Mouse (Mus musculus) cerebral cortex, adult 2 months (tissue): ENCODE measurements around the gene Mrln.

Experiments used
- WGBS: fragments of 180-500 bp; shearing (Covaris S2); methylation state at CpG from one replicate; pipeline ENCODE4 v1.1.7; 2018; 5-methylcytosine and 5-hydroxymethylcytosine counted together

Mrln gene

DNA sequence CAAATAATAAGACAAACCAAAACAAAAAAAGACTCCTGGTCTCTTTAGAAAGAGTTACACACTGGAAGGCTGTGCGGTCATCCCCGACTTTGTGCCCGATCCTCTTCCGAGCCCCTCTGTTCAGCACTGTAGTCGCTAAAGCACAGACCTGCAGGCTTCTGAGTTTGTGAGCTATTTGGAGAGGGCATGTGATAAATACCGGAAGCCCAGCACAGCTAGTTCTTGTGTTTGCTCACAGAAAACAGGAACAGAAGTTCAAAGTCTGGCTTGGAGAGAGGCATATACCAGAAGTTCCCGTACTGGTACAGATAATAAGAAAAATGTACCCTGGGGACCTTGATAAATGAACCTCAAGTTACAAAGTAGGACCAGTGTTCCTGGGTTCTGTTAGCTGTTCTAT lies 9.2 kb upstream of the Mrln start:
- WGBS: 74% methylated on average over 7 of the region's 7 CpGs

DNA sequence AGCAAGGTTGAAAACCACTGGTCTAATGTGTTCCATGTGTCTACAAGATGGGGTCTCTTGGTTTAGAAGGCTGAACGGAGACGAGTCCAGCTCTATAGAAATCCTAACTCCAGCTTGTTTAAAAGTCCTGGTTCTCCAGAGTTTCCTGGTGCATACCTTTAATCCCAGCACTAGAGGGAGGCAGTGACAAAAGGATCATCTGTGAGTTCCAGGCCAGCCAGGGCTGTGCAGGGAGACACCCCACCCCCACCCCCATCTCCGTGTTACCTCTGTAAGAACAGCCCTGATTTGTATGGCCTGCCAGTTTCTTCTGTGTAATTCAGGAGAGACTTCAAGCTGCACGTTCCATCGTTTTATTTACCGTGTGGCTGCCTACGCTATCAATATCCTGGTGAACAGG lies 8.7 kb upstream of the Mrln start:
- WGBS: 53% methylated on average over 7 of the region's 7 CpGs

DNA sequence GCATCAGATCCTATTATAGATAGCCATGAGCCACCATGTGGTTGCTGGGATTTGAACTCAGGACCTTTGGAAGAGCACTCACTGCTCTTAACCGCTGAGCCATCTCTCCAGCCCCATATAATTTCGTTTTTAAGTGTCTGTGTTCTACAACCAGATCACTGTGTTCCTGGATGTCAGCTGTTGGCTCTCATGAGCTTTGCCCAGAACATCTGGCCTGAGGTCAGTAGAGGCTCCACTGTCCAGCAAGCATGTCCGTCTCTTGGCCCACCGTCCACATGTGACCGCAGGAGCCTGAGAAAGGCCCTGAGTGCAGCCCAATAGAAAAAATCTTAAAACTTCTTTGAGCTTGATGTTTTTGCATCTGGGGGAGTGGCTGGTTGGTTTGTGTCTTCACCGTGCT lies 7.8 kb upstream of the Mrln start:
- 84% methylated on average over 6 of the region's 6 CpGs for WGBS

DNA sequence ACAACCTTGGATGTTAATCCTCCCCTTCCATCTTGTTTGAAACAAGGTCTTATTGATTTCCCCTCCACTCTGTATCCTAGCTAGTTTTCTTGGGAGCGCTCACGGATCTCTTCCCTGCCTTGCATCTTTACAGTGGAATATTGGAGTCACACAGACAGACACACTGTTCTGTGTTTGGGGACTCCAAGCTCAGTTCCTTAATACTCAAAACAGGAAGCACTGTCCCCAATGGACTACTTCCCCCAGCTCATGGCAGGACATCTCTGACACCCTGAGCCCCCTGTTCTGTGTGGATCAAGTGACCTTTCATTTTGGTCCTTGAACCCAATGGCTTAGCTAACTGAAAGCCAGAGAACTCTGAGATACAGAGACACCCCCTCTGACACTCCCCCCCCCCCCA lies 6.9 kb upstream of the Mrln start:
- WGBS: 66% methylated on average over 2 of the region's 2 CpGs

DNA sequence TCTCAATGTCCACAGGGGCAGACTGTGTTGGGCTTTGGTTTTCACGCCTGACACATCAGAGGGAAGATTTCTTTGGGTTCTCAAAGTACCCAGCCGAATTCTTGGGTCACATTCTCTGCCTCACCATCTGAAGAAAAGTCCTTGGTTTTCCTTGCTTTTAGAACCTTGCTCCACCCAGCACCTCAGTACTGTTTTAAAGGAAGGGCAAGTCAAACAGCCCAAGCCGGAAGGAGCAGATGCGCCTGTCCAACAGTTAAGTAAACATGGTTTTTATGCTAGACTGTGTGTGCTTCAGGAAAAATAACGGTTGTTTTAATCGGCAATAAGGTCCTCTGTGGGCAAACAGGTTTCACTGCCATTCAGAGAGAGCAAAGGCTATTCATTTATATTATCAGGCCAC lies 6.5 kb upstream of the Mrln start:
- 66% methylated on average over 6 of the region's 6 CpGs for WGBS

DNA sequence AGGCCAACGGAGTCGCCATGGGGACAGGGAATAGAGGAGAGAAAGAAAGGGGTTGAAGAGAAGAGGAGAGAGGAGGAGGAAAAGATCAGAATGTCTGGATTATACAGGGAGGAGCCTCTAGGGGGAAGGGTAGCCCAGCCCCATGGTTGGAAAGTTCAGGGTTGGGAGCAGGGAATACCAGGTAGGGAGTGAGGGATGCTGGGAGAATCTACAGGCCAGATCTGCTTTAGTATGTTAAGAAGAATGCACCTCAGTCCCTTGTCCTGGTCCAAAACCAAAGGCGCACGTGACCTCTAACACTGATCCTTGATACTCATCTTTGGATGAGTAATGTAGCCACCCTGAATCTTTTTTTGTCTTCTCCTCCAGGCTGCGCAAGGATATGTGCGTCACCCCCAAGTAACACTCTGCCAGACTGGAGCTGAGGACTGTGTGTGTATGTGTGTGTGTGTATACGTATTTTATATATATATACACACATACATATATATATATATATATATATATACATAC lies 5.5 kb upstream of the Mrln start:
- 77% methylated on average over 7 of the region's 7 CpGs for WGBS

DNA sequence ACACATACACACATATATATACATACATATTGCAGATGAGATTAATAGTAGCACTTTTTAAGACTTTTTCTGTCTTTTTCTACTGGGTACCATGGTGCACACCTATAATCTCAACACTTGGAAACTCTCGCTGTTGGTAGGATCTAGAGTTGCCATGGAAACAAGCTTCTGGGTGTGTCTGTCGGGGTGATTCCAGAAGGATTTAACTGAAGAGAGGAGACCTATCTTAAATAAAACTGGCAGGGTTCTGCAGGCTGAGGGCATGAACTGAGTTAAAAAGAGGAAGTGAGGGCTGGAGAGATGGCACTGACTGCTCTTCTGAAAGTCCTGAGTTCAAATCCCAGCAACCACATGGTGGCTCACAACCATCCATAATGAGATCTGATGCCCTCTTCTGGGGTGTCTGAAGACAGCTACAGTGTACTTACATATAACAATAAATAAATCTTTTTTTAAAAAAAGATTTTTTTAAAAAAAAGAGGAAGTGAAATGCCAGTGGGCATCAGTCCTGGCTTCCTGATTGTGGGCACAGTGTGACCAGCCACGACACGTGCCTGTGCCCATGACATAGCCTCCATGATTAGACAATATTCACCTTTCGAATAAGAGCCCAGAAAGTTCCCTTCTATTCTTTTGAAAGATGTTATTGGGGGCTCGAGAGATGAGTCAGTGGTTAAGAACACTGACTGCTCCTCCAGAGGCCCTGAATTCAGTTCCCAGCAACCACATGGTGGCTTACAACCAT lies 4.8 kb upstream of the Mrln start:
- WGBS: 75% methylated on average over 6 of the region's 6 CpGs

DNA sequence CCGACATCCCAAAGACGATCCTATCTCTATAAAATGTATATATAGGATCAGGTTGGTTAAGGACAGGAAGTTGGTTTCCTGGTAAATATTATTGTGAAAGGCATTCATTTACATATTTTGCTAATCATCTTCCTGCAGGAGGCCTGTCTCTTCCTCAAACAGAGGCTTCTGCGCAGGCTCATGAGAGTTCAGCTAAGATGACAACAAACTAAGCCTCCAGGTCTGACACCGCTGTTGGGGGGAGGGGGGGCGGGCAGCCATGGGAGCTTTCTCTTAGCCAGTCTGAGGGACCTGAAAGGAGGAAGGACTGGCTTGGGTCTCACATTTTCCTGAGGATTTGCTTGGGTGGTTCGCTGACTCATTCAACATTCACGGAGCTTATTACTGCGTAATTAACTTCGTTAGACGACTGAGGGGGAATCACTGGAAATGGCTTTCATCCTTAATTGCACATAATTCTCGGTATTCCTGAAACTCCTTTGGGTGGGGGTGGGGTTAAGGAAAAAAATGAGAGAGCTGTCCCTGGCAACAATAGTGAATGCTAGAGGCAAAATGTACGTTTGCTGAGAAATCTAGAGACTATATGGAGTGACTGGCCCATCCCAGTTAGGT lies 3.5 kb upstream of the Mrln start:
- WGBS: 28% methylated on average over 12 of the region's 12 CpGs

DNA sequence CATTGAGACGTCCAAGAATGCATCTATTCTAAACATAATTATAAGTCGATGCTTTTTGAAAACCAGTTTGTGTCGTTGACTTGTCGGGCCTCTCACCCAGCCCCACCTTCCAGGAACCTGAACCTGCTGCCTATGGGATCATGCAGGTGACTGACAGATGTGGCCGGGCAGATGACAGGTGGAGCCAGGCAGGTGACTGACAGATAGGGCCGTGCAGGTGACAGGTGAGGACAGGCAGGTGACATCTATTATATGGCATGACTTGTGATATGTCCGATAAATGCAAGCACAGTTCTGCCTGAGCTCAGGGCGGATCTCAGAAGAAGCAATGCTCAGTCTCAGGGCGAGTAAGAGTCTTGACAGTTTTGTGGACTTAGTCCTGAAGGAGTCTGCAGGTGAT lies 6.8 kb downstream of the Mrln start:
- 86% methylated on average over 9 of the region's 9 CpGs for WGBS

DNA sequence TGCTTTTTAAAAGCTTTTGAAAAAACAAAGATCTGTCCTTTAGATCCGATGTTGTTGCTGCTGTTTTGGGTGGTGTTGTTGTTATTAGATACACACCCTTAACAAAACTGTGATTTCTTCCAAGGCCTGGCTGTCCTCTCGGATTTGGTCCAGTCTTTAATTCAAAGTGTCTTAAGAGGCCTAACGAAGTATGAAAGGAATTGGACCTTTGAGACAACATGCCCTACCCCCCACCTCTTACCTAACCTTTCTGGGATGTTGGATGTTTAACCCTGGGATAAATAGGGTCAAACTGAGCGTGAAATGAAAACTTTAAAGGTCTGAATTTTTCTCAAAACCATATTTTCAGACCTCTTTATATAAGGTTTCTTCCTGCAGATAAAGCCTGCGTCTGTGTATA lies 16.5 kb downstream of the Mrln start:
- 82% methylated on average over 5 of the region's 5 CpGs for WGBS

DNA sequence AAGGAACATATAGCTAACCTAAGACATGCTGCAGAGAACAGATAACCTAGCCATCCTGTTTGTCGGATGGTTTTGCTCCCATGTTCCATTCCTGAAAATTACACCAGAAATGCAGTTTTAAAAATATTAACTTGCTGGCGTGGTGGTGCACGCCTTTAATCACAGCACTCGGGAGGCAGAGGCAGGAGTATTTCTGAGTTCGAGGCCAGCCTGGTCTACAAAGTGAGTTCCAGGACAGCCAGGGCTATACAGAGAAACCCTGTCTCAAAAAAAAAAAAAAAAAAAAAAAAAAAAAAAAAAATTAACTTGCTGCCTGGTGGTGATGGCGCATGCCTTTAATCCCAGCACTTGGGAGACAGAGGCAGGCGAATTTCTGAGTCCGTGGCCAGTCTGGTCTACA lies 17.8 kb downstream of the Mrln start:
- 97% methylated on average over 8 of the region's 8 CpGs for WGBS

DNA sequence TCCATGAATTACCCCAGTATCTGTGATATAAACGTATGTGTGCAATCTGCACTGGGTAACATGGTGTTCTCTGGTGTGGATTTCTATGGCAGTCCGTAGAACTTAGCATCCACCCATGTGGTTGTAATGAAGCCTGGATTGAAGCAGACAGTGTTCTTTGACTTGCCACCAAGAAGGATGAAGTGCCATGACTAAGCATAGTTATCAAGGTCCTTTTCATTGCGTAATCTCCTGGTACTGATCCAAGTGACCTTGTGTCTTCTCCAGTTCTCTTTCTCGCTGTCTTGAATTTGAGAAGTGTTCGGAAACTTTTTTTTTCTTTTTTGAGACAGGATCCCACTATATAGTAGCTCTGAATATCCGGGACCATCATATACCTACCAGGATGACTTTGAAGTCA lies 20.1 kb downstream of the Mrln start:
- 90% methylated on average over 6 of the region's 6 CpGs for WGBS

DNA sequence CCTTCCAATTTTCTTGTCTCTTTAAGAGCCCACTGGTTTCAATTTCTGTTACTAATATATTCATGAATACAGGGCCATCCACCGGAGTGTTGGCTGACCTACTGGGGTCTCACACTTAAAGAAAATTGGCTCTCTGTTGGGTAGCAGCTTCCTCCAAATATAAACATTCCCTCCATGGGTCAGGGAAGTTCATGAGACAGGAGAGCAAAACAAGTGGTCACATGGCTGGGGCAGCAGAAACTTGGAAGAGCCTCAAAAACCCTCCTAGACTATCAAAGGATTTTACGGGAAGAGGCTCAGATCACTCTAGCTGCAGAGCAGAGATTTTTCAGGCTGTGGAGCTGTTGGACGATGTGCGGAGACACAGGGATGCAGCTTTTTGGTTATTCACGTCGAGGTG lies 21.3 kb downstream of the Mrln start:
- 71% methylated on average over 6 of the region's 6 CpGs for WGBS

DNA sequence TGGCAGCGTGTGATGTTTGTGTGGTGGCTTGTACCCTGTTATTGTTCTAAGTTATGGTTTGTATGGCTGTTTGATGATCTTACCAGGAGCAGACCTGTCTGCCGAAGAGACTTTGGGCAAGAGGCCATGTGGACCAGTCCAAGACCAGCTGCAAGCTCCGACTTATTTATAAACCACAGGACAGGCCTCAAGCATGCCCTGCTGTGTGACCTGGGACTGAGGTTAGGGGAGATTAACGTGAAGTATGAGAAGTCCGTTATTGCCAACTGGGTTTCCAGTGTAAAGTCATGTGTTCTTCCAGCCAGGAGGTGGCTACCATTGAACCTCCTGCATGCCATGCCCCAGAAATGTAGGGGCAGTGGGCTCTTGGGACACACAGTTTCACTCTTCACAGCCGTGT lies 25.9 kb downstream of the Mrln start:
- 77% methylated on average over 6 of the region's 6 CpGs for WGBS

DNA sequence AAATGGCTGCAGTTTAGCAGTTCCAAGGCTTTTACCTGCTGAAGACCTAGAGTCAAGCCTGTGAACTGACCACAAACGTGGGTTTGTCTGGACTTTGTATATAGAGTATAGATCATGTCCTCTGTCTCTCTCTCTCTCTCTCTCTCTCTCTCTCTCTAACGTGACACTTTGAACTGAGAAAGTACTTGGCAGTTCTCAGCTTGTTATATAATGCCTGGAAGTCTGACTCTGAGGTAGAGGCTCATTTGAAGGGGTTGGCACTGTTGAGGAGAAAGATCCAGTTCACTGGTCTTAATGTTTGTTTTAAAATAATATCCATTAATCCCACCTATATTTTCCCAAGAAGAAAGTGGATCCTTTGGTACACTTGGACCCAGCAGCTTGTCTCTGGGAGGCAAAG lies 33.5 kb downstream of the Mrln start:
- 68% methylated on average over 2 of the region's 2 CpGs for WGBS

DNA sequence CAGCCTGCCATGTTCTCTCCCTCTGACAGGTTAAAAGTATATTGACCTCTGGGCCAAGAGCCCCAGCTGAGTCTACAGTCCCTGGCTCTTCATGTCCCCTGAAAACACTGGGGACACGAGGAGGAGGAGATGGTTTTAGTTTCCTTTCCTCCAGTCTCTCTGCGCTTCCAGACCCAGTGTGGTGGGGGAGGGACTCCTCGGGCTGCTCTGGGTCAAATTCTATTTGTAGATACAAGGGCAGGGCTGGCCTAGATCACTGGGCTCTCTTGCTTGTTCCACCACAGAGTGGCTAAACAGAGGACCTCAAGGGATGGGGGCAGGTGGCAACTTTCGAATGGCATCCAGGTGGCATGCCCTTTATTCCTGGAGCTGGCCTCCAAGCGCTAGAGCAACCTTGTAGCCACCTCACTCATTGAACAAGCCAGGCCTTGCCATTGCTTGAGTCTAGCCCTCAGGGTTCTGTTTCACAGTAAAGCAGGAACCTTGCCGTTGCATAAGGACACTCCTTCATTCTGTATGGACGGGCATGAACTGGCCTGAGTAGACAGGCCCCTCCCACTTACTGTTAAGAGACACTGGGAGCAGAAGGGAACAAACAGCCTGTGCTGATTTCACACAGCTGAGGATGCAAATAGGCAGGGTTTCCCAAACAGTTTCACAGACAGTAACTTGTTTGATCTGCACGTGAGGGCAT lies 38.4 kb downstream of the Mrln start:
- 79% methylated on average over 8 of the region's 8 CpGs for WGBS

DNA sequence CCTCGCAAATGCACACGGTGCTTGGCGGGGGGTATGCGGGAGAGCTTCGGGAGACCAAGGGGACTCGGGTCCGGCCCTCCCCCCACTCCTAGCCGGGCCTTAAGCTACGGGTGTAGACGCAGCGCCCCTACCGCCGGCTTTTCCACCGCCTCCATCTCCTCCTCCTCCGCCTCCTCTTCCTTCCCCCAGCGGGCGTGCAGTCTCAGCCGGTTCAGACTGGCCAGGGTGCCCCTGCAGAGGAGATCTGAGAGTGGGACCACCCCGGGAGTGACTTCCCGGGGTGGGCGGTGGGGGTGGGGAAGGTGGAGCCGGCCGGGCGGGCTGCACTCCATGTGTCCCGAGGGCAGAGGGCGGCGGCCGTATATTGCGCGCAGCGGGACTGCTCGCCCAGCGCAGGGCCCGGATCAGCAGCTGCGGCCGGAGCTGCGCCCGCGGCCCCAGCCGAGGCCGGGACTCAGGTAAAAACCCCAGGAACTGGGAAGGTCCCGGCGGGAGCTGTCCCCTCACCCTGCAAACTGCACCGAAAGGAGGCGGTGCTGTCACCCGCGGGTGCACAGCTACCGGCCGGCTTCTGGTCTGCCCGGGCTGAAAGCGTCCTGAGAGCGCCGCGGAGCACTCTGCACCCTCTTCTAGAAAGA lies 40.6 kb downstream of the Mrln start, which contains the start of gene Slc16a9:
TSS of gene Slc16a9 (plus strand) at position 180 of the 638 bp plus-strand sequence.
- WGBS: under 1% methylated on average over 54 of the region's 54 CpGs

DNA sequence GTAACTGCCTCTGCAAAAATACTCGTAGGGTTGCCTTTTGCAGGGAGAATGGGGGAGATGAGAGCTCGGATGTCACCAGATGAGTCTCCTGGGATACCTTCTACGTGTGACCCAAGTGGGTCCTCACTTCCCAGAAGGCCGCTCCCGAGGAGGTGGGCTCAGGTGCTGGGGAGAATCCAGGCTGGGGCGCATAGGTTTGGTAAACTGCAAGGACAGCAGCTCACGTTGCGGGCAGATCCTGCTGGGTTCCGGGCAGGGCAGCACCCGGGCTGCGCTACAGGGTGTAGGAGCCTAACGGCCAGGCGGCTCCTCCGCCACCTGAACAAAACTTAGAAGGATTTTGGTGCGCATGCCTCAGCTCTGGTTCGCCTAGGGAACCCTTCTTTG lies 41.1 kb downstream of the Mrln start:
- WGBS: 3% methylated on average over 16 of the region's 16 CpGs

DNA sequence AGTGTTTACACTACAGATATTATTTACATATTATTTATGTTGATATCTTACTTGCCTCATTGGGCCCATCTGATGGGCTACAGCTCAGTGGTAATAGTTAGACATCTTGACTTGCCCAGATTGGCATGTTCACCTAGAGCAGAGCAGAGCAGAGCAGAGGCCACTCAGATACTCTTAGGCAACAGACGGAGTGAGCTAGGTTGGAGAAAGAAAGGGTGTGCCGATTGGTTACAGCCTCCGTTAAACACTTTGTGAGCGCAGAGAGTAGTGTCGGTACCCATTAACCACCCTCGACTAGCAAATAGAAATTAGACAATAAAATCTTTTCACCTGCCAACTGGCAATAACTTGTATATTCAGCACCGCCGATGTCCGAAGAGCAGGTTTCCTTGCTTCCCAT lies 41.6 kb downstream of the Mrln start:
- 48% methylated on average over 9 of the region's 9 CpGs for WGBS

DNA sequence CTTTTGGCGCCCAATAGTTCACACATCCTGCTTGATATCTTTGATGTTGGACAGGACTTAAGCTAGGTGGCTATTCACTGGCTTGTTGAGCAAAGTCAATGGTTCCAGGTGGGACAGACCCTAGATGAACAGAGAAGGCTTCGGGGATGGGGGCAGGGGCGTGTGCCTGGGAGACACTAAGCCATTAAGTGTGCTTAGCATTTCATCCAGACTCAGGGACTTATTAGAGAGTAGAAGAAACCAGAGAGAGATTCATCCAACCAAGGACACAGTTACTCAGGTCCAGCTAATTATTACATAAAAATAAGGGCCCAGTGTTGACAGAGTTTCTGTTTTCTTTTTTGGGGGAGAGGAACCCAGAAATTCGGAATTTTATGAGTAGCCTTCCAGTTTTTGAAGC lies 45.9 kb downstream of the Mrln start:
- 85% methylated on average over 4 of the region's 4 CpGs for WGBS

DNA sequence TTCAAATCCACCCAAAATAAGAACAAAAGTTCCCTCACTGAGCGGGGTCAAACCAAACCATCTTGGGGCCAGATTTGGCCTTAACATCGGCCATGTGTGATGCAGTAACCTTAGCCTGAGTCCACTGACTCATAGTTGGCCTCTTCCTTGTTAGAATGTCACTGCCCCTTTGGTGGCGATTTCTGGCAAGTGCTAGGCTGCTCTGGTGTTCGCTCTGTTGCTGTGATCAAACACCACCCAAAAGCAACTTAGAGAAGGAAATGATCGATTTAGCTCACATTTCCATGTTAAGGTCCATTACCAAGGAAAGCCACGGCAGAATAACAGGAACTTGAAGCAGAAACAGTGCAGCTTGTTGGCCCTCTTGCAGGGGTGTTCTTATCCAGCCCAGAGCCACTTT lies 46.3 kb downstream of the Mrln start:
- 83% methylated on average over 6 of the region's 6 CpGs for WGBS

DNA sequence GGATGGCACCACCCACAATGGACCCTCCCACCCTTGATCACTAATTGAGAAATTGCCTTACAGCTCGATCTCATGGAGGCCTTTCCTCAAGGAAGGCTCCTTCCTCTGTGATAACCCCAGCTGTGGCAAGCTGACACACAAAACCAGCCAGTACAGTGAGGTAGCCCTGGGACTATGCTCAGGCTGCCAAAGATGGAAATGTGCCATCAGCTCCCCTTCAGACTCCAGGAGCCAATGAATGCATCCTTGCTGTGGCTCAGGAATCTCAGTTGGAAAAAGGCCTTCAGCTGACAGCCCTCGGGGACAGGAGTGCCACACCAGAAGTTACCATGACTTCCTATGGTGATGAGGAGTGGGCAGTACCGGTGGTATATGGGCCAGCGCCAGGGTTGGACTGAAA lies 50.2 kb downstream of the Mrln start:
- 70% methylated on average over 4 of the region's 4 CpGs for WGBS
